Mouse (Mus musculus) thymus, adult 2 months (tissue): ENCODE results near the gene Best2.

Experiments used
- CTCF ChIP-seq: fragments of 200-500 bp; IDR thresholded peaks from 2 replicates; pipeline ENCODE4 v1.5.1; 2012; ENCODE audit warnings: mild to moderate bottlenecking, control low read depth, low read length, moderate library complexity, borderline replicate concordance; ENCODE audit not compliant: control insufficient read depth, poor library complexity, insufficient read depth; ENCODE audit errors: extremely low read depth
- POLR2A ChIP-seq: fragments of 200-500 bp; IDR thresholded peaks from 2 replicates; pipeline ENCODE4 v1.6.1; 2012; ENCODE audit warnings: mild to moderate bottlenecking, low read length, control low read depth, moderate library complexity; ENCODE audit not compliant: control insufficient read depth, poor library complexity, insufficient read depth; ENCODE audit errors: extremely low read depth

DNA sequence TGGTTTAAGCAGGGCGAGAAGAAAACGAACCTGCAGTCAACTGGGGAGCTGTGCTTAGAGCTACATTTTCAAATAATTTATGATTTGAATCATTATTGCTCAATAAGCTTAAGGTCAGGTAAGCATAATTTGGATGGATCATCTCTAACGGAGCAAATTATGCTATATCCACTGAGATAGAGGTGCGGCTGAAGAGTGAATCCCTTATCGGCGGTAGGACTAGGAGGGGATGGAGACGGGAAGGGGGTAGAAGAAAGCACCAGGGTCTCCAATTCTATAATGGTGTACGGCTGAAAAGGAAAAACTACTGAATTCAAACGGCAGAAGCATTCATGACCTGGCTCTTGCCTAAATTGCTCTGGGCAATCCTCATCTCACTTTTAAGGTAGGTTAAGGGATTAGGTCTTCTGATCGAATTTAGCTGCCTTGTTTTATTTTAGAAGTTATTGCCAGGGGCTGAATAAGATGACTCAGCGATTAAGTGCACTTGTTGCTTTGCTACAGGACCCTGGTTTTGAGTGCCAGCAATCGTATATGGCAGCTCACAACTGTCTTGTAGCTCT, 20.9 kb upstream of the Best2 start:
- TF ChIP-seq POLR2A (no peak), CTCF (no peak)
